Mouse (Mus musculus): ENCODE measurements at regions not wholly inside any gene's neighbourhood (a gene's known extent, or its start where the extent isn't known, plus 50 kb on each side); places are given as distances from the start of the nearest gene placed in this dataset.

DNA sequence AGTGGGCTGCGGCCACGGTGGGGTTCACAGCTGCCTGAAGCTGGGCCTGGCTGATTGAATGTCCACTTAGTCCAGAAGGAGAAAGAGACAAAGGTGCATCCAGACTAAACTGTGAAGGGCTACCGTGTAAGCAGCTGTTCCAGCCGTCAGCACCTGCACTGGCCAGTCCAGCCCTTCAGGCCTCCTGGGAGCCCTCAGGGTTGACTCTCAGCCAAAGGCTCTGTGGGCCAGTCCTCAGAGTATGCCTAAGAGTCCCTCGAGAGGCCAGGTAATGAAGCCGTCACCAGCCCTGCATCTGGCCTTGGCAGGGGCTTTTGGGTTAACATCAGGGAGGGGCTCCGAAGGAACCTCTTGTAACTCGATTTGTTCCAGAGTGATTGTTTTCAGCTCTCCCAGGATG, 187.4 kb downstream of the Gpd2 start:
- DNase-seq (ENCODE audit: low spot score) = no peak

DNA sequence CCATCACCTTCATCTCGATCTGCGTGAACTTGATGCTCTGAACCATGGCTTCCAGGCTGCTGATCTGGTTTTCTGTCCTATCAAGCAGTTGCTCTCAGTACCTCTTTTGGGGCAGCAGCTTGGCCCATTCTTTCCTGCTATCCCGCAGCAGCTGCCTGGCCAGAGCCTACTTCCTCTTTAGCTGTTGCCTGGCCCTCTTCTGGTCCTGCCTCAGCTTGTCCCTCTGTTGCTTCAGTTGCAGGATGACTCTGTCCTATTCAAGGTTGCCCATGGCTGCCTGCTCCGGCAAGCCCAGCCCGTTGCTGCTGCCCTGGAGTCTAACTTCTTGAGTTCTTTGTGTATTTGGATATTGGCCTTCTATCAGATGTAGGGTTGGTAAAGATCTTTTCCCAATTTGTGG, 188.0 kb downstream of the Gpd2 start:
- DNase-seq (ENCODE audit: low spot score) = no peak

DNA sequence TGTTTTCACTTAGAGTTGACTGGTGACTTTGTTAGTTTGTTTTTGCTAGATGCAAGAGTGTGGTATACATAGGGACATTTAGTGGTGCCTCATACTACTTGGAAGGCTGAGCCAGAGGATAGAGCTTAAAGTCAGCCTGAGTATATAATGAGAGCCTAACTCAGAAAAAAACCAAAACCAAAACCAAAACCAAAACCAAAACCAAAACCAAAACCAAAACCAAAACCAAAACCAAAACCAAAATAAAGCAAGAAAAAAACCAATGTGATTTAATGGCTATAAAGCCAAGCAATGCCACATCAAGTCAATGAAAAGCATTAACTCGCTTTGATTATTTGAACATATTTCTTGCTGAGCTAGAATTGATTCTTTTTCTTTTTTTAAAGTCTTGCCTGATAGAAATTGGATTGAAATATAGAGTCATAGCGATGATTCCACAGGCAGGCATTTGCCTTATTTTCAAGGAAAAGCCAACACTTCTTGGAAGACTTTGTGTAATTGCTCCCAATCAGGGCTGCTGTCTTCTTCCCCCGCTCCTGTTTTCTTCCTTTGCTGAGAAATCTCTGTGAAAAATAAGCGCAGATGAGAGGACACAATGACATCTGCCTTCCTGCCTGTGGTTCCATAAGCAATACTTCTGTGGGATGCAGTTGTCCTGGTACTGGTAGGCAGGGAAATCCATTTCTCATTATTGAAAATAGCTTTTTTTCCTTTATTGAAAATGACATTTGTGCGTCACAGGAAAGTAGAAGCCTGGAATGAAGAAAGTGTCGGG, 213.7 kb downstream of the Gpd2 start:
- peak; percentile 49 for DNase-seq (ENCODE audit: low spot score)

DNA sequence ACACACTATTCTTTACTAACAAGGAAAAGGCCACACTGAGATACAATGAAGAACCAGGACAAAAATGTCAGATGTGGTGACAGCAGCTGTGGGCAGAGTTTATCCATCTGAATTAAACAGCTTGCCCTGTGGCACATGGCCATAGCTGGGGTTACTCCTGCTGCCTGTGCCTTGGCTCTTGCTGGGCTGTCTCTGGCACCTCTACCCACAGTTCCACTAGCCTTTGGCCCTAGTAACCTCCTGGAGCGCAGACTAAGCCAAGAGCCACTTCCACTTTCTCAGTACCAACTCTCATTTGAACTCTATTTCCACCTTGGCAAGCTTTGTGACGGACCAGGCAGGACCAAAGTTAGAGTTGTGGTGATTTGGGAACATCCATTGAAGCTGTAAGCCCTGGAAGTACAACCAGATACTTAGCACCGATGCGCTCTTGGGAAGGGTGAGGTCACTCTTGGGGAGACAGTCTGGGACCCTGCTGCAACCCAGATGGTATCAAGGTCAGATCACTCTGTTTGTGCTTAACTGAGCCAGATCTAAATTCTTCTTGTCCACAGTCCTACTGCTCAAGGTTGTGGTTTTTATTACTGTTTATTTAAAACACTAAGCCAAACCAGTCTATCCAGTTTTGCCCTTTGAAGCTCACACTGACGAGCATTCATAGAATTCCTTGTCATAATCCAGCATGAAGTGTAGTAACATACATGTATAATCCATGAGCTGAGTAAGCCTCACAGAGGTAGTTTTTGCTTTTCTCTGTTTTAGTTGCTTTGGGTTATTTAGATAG, 216.7 kb downstream of the Gpd2 start:
- no peak for DNase-seq (ENCODE audit: low spot score)

GRCm38 (mm10) chr2:57459901-57460300, 222.5 kb downstream of the Gpd2 start:
- DNase-seq (ENCODE audit: low spot score) = peak; percentile 47

- DNase-seq (ENCODE audit: low spot score) = no peak
Measured at GRCm38 (mm10) chr2:57473873-57474272, 236.4 kb downstream of the Gpd2 start.

GRCm38 (mm10) chr2:57492116-57492515, 254.7 kb downstream of the Gpd2 start:
- DNase-seq (ENCODE audit: low spot score) = no peak

DNA sequence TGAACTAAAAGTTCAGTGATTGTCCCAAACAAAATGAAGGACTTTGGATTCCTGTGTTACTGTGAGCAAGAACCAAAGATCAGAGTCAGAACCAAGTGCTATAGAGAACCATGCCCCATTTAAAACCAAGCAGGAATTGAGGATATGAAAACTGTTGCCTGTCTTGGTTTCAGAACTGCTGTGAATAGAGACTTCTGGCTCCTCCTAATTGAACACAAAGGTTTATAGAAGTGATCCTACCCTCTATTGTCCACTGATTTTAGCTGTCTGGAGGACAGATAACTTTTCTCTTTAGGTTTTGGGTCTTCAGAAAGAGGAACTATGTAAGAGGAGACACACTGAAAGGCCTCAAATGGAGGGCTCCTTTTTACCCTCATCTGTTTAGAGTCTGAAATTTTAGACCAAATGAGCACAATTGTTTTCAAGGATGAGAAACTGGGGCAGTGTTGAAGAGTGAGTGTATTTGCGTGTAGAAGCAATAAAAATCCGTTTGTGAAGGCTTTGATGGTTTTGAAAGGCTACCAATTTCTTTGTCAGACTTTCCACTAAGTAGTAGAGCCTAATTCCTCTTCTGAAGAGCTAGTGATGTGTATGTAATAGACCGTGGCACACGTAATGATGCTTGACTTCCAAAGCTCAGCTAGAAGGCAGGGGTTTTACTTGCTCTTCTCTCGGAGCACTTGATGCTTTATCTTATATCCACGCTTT, 255.6 kb downstream of the Gpd2 start:
- DNase-seq (ENCODE audit: low spot score) = no peak

- no peak for DNase-seq (ENCODE audit: low spot score)
Measured at GRCm38 (mm10) chr2:57496315-57496954, 259.0 kb downstream of the Gpd2 start.

DNA sequence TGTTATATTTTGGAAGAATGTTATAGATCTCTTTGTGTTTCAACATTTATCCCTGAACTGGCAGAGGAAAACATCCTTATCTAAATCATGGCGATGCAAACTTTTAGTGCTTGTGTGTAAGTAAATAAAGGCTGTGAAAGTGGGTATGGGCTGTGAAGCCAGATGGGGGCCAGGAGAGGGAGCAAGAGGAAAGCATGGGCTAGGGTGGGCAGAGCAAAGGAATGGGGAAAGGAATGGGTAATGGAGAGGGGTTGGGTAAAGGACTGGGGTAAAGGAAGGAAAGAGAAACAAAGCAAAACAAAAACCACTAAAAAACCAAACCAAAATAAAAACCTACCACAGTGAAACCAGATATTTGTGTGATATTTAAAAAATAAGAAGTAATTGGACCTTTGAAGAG, 260.5 kb downstream of the Gpd2 start:
- DNase-seq (ENCODE audit: low spot score) = no peak

- DNase-seq (ENCODE audit: low spot score) = no peak
Measured at GRCm38 (mm10) chr2:57504678-57505077, 267.2 kb downstream of the Gpd2 start.

- no peak for DNase-seq (ENCODE audit: low spot score)
Measured at GRCm38 (mm10) chr2:57522465-57522864, 285.0 kb downstream of the Gpd2 start.

- no peak for DNase-seq (ENCODE audit: low spot score)
Measured at GRCm38 (mm10) chr2:57522983-57523382, 285.5 kb downstream of the Gpd2 start.

GRCm38 (mm10) chr2:57527966-57528365, 290.5 kb downstream of the Gpd2 start:
- DNase-seq (ENCODE audit: low spot score) = no peak

DNA sequence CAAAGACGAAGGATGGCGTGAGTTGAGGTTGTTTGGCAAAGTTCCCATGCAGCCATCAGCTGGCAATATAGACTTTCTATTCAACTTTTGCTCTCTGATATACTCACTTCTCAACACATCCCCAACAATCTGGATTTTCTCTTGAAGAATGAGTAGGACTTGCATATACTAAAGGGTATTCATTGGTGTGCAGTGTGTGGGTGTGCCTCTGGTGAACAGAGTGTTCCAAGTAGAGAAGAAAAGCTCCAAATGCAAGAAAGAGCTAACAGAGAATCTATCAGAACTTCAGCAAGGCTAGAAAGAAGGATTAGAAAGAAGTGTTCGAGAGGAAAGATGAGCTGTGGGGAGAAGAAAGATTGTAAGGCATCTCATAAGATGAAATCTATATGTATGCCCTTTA, 302.4 kb downstream of the Gpd2 start:
- DNase-seq (ENCODE audit: low spot score) = no peak

DNA sequence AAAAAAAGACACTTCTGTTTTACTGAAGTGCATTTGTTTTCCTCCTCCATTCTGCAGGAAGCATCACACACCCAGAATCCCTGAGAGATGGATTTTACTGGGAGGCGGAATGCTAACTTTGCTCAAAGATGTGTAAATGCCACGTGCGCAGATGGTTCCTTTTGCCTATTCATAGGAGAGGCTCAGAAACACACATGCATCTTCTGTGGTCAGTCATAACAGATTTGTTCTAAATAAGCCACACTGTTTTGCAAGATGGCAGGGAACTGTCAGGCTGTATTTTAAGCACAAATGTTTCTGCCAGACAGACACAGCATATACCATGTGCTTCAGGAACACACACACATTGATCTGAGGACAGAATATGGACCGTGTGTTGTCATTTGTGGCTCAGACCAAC, 327.8 kb downstream of the Gpd2 start:
- peak; percentile 21 for DNase-seq (ENCODE audit: low spot score)

DNA sequence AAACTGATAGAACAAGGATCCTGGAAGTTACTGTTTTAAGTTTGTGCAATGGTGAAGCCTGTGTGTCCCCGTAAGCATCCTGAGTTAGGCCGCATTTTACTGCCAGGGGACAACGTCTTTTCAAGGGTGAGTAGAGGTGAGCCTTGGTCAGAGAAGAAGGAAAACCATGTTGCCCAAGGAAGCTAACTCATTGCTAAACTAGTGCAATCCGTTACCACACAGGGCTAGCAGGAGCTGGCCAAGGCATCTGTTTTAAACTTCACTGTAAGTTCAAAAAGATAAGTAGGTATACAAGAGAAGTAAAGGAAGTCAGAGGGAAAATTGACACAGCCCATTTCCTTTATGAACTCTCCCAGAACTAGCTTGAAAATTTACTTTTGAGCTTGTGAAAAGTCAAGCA, 328.7 kb downstream of the Gpd2 start:
- no peak for DNase-seq (ENCODE audit: low spot score)

GRCm38 (mm10) chr2:57567183-57567582, 329.7 kb downstream of the Gpd2 start:
- no peak for DNase-seq (ENCODE audit: low spot score)

DNA sequence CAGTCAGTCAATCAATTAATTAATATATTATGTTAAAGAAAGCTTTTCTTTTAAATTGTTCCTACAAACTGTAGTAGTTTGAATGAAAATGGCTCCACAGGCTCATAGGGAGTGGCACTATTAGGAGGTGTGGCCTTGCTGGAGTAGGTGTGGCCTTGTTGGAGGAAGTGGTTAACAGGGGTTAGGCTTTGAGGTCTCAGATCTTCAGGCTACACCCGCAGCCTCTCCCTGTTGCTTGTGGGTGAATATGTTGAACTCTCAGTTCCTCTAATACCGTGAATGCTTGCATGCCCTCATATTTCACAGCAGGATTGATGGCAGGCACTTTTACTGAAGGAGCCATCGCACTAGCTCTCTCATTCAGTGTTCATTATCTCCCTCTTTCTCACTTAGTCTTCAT, 349.6 kb downstream of the Gpd2 start:
- DNase-seq (ENCODE audit: low spot score) = no peak

DNA sequence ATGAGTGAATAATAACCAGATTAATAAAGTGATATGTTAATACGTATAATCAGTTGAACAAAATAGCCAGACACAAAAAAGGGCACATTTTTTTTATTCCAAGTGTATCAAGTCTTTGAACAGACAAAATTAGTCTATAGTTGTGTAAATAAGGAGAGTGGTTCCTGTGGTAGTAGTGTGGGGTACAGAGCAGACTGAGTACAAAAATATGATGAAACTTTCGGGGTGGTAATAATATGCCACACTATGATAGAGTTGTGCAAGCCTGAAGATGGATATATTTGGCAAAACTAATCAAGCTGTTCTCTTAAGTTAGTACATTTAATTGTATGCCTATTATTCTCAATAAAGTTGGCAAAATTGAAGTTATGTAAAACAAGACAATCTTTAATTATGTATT, 356.1 kb downstream of the Gpd2 start:
- no peak for DNase-seq (ENCODE audit: low spot score)

DNA sequence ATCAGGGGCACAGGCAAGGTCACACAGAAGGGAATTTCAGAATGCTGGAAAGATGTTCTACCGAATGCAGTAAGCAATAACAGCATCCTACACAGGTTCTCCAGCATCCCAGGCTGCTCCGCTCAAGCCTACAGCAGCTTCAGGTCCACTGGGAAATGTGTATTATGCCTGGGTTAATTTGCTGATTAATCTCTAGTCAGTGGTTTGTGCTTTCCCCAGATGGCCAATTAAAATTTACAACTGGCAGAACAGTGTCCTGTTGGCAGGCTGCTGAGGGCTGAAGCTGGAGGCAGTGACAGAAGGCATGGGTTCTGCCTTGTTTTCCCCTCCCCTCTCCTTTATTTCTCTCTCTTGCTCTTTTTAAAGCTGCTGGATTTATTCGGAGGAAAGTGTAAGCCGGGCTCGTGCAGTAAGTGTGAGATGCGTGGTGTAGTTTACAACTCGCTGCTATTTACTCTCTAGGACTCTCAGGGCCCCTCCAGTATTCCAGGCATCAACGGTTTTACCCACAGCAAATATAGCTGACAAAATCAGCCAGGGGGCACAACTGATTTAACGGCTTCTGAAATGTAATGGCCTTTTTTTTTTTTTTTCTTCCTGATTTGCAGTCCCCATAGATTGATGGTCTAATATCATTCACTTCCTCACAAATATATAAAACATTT, 360.4 kb downstream of the Gpd2 start:
- peak; percentile 48 for DNase-seq (ENCODE audit: low spot score)

DNA sequence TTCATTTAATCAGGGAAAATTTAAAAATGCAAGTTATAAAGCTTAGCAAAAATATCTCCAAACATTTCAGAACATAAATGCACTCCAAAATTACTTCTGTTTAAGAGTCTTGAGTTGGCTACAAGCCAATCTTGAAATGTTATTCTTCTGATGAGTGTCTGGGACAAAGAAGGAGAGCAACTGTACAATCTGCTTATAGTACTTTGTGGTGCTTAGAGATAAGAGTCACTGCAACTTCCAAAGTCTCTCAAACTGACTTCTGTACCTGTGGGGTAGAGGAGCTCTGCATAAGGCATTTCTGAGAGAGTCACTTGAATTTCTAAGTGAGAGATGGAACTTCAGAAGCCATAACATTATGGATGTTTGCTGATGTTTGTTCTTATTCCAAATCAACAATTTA, 374.2 kb downstream of the Gpd2 start:
- no peak for DNase-seq (ENCODE audit: low spot score)
